Mouse (Mus musculus) liver, embryonic 14 days (tissue): Measurements from ENCODE around the gene Kctd6. TPM values are rescaled to one million over a fixed set of nuclear protein-coding genes. Genes with fewer than 3 reads are reported as not detected.

ENCODE experiments used
- polyA plus RNA-seq: library from polyadenylated mRNA; depleted of rRNA; stranded (reverse); fragments of >200 nt; gene quantifications from 2 replicates; pipeline ENCODE4 v1.2.3, GENCODE M21; 2012; rRNA removed

Kctd6 gene
- 3.1 and 4.4 TPM in 2 replicates for polyA plus RNA-seq

GRCm38 (mm10) chr14:8213803-8214224, at the start of gene Kctd6:
Gene Kctd6 (plus strand): TSS chr14:8214140.

GRCm38 (mm10) chr14:8172507-8173410, 41.2 kb upstream of the Kctd6 start, which contains the start of gene Pdhb:
Gene Pdhb (minus strand): TSS chr14:8173025.

GRCm38 (mm10) chr14:8259166-8259565, 45.2 kb downstream of the Kctd6 start, which contains the start of gene Acox2:
Gene Acox2 (minus strand): TSS chr14:8259353.

Other genes with a start within 250 kb of the Kctd6 start
- 0.64 and 0.71 TPM in 2 replicates for gene Dnase1l3, start 219.6 kb upstream of the Kctd6 start, polyA plus RNA-seq
- gene Abhd6, start 211.2 kb upstream of the Kctd6 start, polyA plus RNA-seq = 3.5 and 3.9 TPM in 2 replicates
- gene Rpp14, start 133.8 kb upstream of the Kctd6 start, polyA plus RNA-seq = 10.8 and 10.9 TPM in 2 replicates
- gene Pxk, start 115.9 kb upstream of the Kctd6 start, polyA plus RNA-seq = 7.0 and 7.5 TPM in 2 replicates
- 84.3 and 86.3 TPM in 2 replicates for gene Pdhb, start 41.1 kb upstream of the Kctd6 start, polyA plus RNA-seq
- 15.9 and 20.2 TPM in 2 replicates for gene Acox2, start 45.2 kb downstream of the Kctd6 start, polyA plus RNA-seq
- gene Fam107a, start 103.9 kb downstream of the Kctd6 start, polyA plus RNA-seq = 0.05 and 0.08 TPM in 2 replicates
- gene Oit1, start 164.6 kb downstream of the Kctd6 start, polyA plus RNA-seq = not detected in 2 replicates